Mouse (Mus musculus) cerebellum, adult 9-11 months (tissue): Measurements from ENCODE around the gene Srsf2.
"Not testable (repeated sequence)": the region's sequence is repeated elsewhere in the genome, so short reads cannot be mapped to it uniquely, and the experiment has no call there.

Experiments
- DNase-seq: peaks from one replicate; pipeline ENCODE4 v3.0.0; 2022

Srsf2 gene

DNA sequence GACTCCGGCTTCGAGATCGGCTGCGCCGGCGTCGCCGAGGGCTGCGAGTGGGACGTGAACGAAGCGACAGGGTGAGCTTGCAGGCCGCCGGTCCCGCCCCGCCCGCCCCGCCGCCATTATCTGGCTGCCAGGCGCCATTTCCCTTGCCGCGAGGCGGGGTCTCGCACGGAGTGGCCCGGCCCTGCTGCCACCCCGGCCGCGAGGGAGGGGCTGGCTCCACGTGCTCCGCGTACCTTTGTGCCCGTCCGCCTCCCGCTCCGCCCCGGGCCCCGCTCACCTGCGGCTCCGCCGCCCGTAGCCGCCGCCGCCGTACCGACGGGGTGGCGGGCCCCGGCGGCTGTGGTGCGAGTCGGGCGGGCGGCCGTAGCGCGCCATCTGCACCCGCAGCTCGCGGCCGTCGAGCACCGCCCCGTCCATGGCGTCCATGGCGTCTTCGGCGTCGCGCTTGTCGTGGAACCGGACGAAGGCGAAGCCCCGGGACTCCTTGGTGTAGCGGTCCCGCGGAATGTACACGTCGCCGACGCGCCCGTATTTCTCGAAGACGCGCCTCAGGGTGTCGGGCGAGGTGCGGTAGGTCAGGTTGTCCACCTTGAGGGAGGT lies 503 bp downstream of the Srsf2 start, which contains the start of gene Mfsd11:
Gene Mfsd11, plus strand, starts transcription at position 150 of the 600 bp plus-strand sequence.
- peak; percentile 82 for DNase-seq

- DNase-seq: no peak
Observed at GRCm38 (mm10) chr11:116851576-116852290, 1.2 kb downstream of the Srsf2 start.

- DNase-seq: no peak
Observed at GRCm38 (mm10) chr11:116850833-116851477, 1.9 kb downstream of the Srsf2 start.

DNA sequence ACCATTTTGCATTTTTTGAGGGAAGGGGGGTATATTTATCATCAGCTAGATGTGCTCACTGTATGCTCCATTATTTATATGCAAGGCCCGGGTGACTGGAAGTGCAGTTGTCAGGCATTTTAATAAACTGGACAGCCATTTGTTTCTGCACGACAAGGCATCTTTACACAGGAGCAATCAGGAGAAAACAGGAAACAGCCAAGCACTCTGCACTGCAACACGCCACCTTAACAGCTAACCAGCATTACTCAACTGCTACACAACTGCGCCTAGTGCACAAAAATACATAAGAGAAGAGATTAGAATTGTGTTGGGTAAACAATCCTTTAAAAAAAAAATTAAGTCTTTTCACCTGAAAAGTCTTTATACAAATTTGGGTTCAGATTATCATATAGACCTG lies 2.8 kb downstream of the Srsf2 start:
- DNase-seq: no peak

- no peak for DNase-seq
Observed at GRCm38 (mm10) chr11:116849587-116849986, 3.3 kb downstream of the Srsf2 start.

DNA sequence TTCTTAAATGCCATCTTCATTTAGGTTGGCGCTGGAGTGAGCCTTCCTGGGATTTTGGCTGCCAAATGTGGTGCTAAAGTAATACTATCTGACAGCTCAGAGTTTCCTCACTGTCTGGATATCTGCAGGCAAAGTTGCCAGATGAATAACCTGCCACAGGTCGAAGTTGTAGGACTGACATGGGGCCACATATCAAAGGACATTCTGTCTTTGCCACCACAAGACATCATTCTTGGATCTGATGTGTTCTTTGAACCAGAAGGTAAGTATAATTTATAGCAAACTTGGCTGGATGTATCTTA lies 4.1 kb downstream of the Srsf2 start:
- DNase-seq: not testable (repeated sequence)

- no peak for DNase-seq
Observed at GRCm38 (mm10) chr11:116848086-116848876, 4.6 kb downstream of the Srsf2 start.

GRCm38 (mm10) chr11:116847187-116848085 lies 5.5 kb downstream of the Srsf2 start:
- DNase-seq: no peak

DNA sequence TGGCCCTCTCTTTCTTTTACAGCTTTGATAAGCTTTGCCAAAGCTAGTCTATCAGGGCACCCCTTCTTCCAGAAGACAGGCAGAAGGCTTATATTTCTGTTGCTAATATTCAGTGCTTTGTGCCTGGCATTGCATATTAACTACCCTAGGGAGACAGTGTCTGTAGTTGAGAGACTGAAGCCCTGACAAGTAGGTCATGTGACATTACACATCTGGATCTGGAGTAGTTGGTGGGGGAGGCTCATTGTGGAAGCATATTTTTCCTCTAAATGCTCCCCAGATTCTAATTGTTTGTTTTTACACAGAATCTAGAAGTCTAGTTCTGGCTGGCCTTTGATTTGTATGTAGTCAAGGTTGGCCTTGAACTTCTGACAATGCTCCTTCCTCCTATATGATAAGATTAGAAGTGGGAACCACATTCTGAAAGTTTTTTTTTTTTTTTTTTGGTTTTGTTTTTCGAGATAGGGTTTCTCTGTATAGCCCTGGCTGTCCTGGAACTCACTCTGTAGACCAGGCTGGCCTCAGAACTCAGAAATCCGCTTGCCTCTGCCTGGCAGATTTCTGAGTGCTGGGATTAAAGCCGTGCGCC lies 6.2 kb downstream of the Srsf2 start:
- DNase-seq: no peak

- DNase-seq: peak; percentile 99
Observed at GRCm38 (mm10) chr11:116843261-116844233, 9.3 kb downstream of the Srsf2 start, which contains the start of the genes Mettl23 and Jmjd6. Mettl23 (plus strand) TSS chr11:116843278. Jmjd6 (minus strand) TSS chr11:116843449.

- DNase-seq: peak; percentile 84
Observed at GRCm38 (mm10) chr11:116842531-116843260, 10.2 kb downstream of the Srsf2 start.

GRCm38 (mm10) chr11:116840748-116841147 lies 12.1 kb downstream of the Srsf2 start:
- peak; percentile 41 for DNase-seq

DNA sequence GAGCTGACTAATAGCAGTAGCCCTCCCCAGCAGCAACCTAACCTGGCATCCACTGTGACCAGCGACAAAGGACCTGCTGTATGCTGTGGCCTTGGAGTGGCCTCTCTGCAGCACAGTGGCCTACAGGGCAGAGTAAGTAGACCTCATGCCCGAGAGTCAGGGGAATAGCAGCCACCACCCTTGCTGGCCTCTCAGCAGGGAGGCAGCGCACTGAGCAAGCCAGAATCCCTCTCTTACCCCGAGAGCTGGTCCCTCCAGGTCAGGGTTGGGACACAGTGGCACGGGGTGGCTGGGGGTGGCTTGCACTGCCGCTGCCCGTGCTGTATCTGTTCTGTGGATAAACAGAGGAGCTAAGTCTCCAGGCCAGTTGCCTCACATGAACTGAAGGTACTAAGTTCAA lies 13.3 kb downstream of the Srsf2 start:
- no peak for DNase-seq

DNA sequence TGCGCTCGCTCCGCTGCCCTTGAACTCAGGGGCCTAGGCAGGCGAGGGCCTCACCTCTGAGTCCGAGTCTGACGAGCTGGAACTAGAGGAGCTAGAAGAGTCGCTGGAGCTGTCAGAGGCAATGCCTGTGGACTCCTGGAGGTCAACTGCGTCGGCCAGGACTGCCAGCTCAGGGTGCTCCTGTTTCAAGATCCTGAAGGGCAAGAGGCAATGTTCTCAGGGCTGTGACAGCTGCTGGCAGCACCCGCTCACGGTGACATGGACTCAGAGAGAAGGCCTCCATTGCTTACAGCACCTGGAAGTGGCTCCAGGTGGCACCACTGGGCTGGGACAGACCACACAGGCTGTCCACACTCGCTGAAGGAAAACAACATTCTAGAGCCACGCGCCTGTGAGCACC lies 14.0 kb downstream of the Srsf2 start:
- no peak for DNase-seq

DNA sequence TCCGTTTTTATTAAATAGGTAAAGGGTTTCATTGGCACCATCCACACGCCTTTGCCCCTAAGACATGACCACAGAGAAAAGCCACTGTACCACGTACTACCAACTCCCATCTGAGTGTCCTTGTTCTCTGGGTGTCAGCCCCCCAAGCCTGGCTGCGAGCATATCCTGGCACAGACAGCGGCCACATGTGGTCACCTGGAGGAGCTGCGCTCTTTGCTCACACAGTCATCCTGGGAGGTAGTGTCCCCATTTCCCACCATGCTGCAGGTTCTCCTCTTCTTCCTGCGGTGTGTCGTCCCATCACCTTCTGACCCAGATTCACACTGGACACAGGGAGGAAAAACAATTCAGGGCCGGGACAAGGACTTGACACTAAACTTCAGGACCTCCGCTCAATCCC lies 15.5 kb downstream of the Srsf2 start:
- DNase-seq: no peak

- no peak for DNase-seq
Observed at GRCm38 (mm10) chr11:116836283-116836682, 16.6 kb downstream of the Srsf2 start.

DNA sequence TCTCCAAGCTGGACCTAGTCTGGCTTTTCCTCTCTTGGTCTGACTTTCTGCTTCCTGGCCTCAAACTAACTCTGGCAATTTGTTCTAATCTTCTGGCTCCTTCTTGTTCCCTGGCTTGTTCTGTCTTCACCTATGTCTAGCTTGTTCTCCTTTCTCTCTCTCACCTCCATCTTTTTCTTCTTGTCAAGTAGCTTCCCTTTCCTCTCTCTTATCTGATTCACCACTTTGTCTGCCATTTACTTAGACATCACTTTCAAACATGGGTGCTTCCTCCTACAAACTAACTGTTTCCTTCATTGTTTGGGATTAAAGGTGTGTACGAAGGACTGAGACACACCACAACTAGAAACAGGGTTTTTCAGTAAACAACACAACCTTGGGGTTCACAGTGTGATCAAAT lies 17.9 kb downstream of the Srsf2 start:
- DNase-seq: no peak

- DNase-seq: no peak
Observed at GRCm38 (mm10) chr11:116832172-116832685, 20.7 kb downstream of the Srsf2 start.

DNA sequence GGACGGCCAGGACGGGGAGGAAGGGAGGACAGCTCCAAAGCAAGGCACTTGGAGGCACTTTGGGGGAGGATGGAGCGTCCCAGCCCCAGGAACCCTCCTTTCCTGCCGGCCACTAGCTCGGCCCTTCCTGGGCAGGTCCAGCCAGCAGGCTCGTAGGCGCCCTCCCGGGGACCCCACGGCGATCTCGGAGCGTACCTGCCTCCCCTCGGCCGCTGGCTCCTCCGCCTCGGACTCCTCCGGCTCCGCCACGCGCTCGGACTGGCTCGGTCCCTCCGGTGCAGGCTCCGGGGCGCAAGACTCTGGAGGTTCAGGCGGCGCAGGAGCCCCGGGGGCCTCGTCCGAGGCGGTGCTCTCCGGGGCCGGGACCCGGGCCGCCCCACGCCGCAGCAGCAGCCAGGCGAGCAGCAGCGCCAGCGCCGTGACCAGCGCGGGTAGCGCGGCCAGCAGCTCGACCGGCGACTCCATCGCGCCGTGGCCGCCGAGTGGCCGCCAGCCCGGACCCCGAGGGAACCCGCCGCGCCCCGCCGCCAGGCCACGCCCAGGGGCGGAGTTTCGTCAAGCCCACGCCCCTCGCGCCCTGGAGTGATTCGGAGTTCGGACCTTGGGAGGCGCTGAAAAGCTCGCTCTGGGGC lies 25.2 kb downstream of the Srsf2 start, which contains the start of gene Mxra7:
Gene Mxra7, minus strand, starts transcription at position 513 of the 632 bp plus-strand sequence.
- DNase-seq: peak; percentile 75
